Mouse (Mus musculus) midbrain, embryonic 15.5 days (tissue): ENCODE results near the gene Ip6k1. TPM values are rescaled to one million over a fixed set of nuclear protein-coding genes. Genes with fewer than 3 reads are reported as not detected.

Source experiments
- ATAC-seq: fragments of 200-750 bp; cut with Nextera tagmentation; replicated peaks from 2 replicates; pipeline ENCODE4 v1.8.0; 2017; ENCODE audit warnings: moderate TSS enrichment
- H3K27ac ChIP-seq: fragments of 300-500 bp; sonication (generic); 2 replicates; pipeline ENCODE4 v1.5.1; 2015; ENCODE audit warnings: mild to moderate bottlenecking, inconsistent platforms
- H3K27me3 ChIP-seq: fragments of 300-500 bp; sonication (generic); replicated peaks from 2 replicates; pipeline ENCODE4 v1.6.1; 2015; ENCODE audit warnings: inconsistent platforms
- H3K36me3 ChIP-seq: fragments of 300-500 bp; sonication (generic); replicated peaks from 2 replicates; pipeline ENCODE4 v1.6.1; 2015; ENCODE audit warnings: inconsistent platforms
- H3K4me1 ChIP-seq: fragments of 300-500 bp; sonication (generic); 2 replicates; pipeline ENCODE4 v1.6.1; 2015; ENCODE audit warnings: inconsistent platforms
- H3K4me2 ChIP-seq: fragments of 300-500 bp; sonication (generic); 2 replicates; pipeline ENCODE4 v1.6.1; 2015; ENCODE audit warnings: inconsistent platforms, mild to moderate bottlenecking, moderate library complexity
- H3K4me3 ChIP-seq: fragments of 300-500 bp; sonication (generic); 2 replicates; pipeline ENCODE4 v1.5.1; 2015; ENCODE audit warnings: mild to moderate bottlenecking, inconsistent platforms
- H3K9ac ChIP-seq: fragments of 300-500 bp; sonication (generic); 2 replicates; pipeline ENCODE4 v1.6.1; 2015; ENCODE audit warnings: mild to moderate bottlenecking, inconsistent platforms
- H3K9me3 ChIP-seq: fragments of 300-500 bp; sonication (generic); 2 replicates; pipeline ENCODE4 v1.6.1; 2016; ENCODE audit warnings: inconsistent platforms
- WGBS: fragments of 180-500 bp; shearing (Covaris S2); methylation state at CpG from one replicate; pipeline ENCODE4 v1.1.7; 2015; ENCODE audit warnings: mixed read lengths; 5-methylcytosine and 5-hydroxymethylcytosine counted together
- polyA plus RNA-seq: library from polyadenylated mRNA; unstranded; fragments of >200 nt; fragmentation: Nextera tagmentation; extraction: Ambion mirVana; gene quantifications from 2 replicates; pipeline ENCODE4 v1.2.1, GENCODE M21; 2015

Ip6k1 gene
- 119 and 124 TPM in 2 replicates for polyA plus RNA-seq

DNA sequence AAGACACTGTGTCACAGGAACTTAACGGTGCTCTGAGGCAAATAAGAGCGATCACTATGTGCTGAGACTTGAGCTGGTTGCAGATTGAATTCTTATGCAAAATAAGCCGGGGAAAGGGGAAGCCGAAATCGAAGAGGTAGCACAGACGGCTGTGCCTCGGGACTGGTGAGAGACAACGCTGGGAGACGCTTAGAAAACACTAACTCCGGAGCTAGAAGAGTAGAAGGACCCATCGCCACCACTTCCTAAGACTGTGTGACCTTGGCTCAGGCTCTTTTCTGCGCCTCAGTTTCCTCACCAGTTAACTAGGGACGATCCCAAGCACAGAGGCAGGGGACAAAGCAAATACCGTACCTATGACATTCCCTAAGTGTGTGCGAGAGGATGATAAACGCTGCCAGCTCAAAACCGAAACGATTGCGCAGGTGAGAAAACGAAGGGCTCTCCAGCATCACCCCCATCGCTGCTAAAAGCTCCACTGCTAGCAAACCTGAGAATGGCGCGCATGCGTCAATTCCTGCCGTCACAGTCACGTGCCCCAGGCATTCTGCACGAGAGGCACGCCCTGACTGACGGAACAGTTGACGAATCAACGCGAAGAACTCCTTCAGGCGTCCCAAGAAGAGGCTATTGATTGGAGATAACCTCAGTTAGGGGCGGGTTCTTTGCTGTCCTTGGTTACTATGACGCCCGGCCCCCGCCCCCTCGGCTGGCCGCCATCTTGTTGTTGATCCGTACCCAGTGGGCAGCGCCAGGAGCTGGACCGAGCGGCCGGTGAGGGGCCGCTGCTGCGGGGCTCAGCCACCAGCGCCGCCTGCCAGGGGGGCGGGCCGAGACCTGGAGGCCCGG is at the start of gene Ip6k1:
Gene Ip6k1 (plus strand): TSS at position 580 of the 849 bp plus-strand sequence.
- H3K36me3 ChIP-seq = no peaks in the 10 kb centered on the region
- under 1% methylated on average over 51 of the region's 51 CpGs for WGBS
- peaks cover 33% of the 10 kb centered on the region for H3K4me1 ChIP-seq
- H3K4me2 ChIP-seq = peak within 1 kb of the TSS; percentile 87
- H3K27ac ChIP-seq = peak within 1 kb of the TSS; percentile 95
- ATAC-seq = peak; percentile 99
- H3K27me3 ChIP-seq = no peaks in the 10 kb centered on the region
- H3K9me3 ChIP-seq = no peaks in the 10 kb centered on the region
- H3K9ac ChIP-seq = peak within 1 kb of the TSS; percentile 98
- H3K4me3 ChIP-seq = peak within 1 kb of the TSS; percentile 89

GRCm38 (mm10) chr9:107955613-107956289 is 46.5 kb upstream of the Ip6k1 start:
- no peak overlapping the region for H3K27ac ChIP-seq
- H3K4me2 ChIP-seq = no peak overlapping the region
- no peaks in the 10 kb centered on the region for H3K9me3 ChIP-seq

GRCm38 (mm10) chr9:107957141-107957540 is 45.2 kb upstream of the Ip6k1 start:
- Histone ChIP-seq H3K36me3 (no peaks in the 10 kb centered on the region), H3K4me1 (peaks cover 24% of the 10 kb centered on the region), H3K27me3 (no peaks in the 10 kb centered on the region), H3K9me3 (no peaks in the 10 kb centered on the region), H3K4me3 (no peak overlapping the region), H3K27ac (0 out of 2 replicates have a peak overlapping the region, but pooled peaks have one; percentile 38), H3K4me2 (no peak overlapping the region), H3K9ac (no peak overlapping the region)
- WGBS = 19% methylated on average over 6 of the region's 6 CpGs
- ATAC-seq = no peak

More at GRCm38 (mm10) chr9:107955613-107956289, 46.5 kb upstream of the Ip6k1 start:
- ATAC-seq = no peak
- H3K27me3 ChIP-seq = no peaks in the 10 kb centered on the region
- H3K4me1 ChIP-seq = peaks cover 21% of the 10 kb centered on the region
- WGBS = 82% methylated on average over 6 of the region's 6 CpGs
- H3K36me3 ChIP-seq = no peaks in the 10 kb centered on the region
- no peak overlapping the region for H3K4me3 ChIP-seq
- H3K9ac ChIP-seq = no peak overlapping the region

DNA sequence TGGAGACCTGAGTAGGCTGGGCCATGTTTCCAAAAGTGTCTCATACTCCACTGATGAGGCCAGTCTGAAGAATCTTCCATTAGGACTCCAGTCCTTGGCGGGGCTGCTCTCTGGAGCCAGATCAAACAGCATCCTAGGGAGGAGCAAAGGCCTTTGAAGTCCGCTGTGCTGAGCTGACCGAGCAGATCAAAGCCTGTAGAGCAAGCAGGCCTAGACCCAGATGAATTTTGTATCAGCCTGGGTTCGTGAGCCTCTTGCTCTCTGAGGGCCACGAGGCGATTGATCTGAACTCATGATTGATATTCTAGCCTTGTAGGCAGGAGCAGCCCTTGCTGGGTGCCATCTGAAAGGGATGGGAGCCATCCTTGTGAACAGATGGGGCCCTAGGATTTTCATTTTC is 42.4 kb upstream of the Ip6k1 start:
- Histone ChIP-seq H3K9ac (no peak overlapping the region), H3K4me2 (no peak overlapping the region), H3K27ac (peak overlapping the region; percentile 87), H3K27me3 (no peaks in the 10 kb centered on the region), H3K9me3 (no peaks in the 10 kb centered on the region), H3K36me3 (no peaks in the 10 kb centered on the region), H3K4me1 (peaks cover 28% of the 10 kb centered on the region), H3K4me3 (no peak overlapping the region)
- WGBS = 47% methylated on average over 6 of the region's 6 CpGs
- ATAC-seq = no peak; the same call in 1 of the 2 replicates

- no peaks in the 10 kb centered on the region for H3K9me3 ChIP-seq
- H3K4me1 ChIP-seq = peaks cover 28% of the 10 kb centered on the region
- H3K9ac ChIP-seq = 0 out of 2 replicates have a peak overlapping the region, but pooled peaks have one; percentile 2
- H3K27me3 ChIP-seq = no peaks in the 10 kb centered on the region
- no peaks in the 10 kb centered on the region for H3K36me3 ChIP-seq
- WGBS = 71% methylated on average over 4 of the region's 4 CpGs
- no peak overlapping the region for H3K4me3 ChIP-seq
- H3K27ac ChIP-seq = peak overlapping the region; percentile 87
- no peak for ATAC-seq
- peak overlapping the region; percentile 37 for H3K4me2 ChIP-seq
Observed at GRCm38 (mm10) chr9:107960928-107961327, 41.4 kb upstream of the Ip6k1 start.

- H3K27me3 ChIP-seq = no peaks in the 10 kb centered on the region
- H3K4me3 ChIP-seq = peak overlapping the region; percentile 13; the same call in 1 of the 2 replicates
- peak; percentile 77 for ATAC-seq
- 60% methylated on average over 10 of the region's 10 CpGs for WGBS
- no peaks in the 10 kb centered on the region for H3K36me3 ChIP-seq
- 0 out of 2 replicates have a peak overlapping the region, but pooled peaks have one; percentile 2 for H3K9ac ChIP-seq
- no peaks in the 10 kb centered on the region for H3K9me3 ChIP-seq
- peaks cover 28% of the 10 kb centered on the region for H3K4me1 ChIP-seq
- H3K4me2 ChIP-seq = peak overlapping the region; percentile 37
- H3K27ac ChIP-seq = peak overlapping the region; percentile 87
Observed at GRCm38 (mm10) chr9:107961351-107961762, 40.9 kb upstream of the Ip6k1 start.

DNA sequence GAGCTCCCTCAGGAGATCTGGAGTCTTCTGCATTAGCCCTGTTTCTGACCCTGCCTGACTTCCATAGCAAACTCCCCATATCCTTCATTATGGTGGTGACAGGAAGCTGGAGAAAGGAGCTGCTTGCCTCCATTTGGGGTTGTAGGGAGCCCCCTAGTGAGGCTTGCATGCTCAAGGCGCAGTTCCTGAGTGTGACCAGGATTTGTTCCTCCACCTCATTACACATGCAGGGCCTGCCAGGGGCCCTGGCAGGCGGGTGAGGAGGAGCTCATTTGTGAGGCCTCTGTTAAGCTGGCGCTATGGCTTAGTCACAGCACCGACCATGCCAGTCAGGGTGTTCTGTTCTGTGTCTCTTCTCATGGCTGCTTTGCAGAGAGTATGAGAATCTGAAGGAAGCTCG is 40.4 kb upstream of the Ip6k1 start:
- no peaks in the 10 kb centered on the region for H3K9me3 ChIP-seq
- peak overlapping the region; percentile 37 for H3K4me2 ChIP-seq
- peak; percentile 46 for ATAC-seq
- no peaks in the 10 kb centered on the region for H3K36me3 ChIP-seq
- H3K4me3 ChIP-seq = peak overlapping the region; percentile 13; the same call in 1 of the 2 replicates
- WGBS = 32% methylated on average over 5 of the region's 5 CpGs
- peak overlapping the region; percentile 87 for H3K27ac ChIP-seq
- H3K9ac ChIP-seq = 0 out of 2 replicates have a peak overlapping the region, but pooled peaks have one; percentile 2
- peaks cover 28% of the 10 kb centered on the region for H3K4me1 ChIP-seq
- H3K27me3 ChIP-seq = no peaks in the 10 kb centered on the region

- Histone ChIP-seq H3K4me2 (no peak overlapping the region), H3K9ac (no peak overlapping the region), H3K27ac (no peak overlapping the region), H3K4me1 (peaks cover 28% of the 10 kb centered on the region), H3K36me3 (no peaks in the 10 kb centered on the region), H3K9me3 (no peaks in the 10 kb centered on the region), H3K27me3 (no peaks in the 10 kb centered on the region), H3K4me3 (no peak overlapping the region)
- ATAC-seq = no peak
- 90% methylated on average over 9 of the region's 9 CpGs for WGBS
Observed at GRCm38 (mm10) chr9:107962916-107963315, 39.4 kb upstream of the Ip6k1 start.

DNA sequence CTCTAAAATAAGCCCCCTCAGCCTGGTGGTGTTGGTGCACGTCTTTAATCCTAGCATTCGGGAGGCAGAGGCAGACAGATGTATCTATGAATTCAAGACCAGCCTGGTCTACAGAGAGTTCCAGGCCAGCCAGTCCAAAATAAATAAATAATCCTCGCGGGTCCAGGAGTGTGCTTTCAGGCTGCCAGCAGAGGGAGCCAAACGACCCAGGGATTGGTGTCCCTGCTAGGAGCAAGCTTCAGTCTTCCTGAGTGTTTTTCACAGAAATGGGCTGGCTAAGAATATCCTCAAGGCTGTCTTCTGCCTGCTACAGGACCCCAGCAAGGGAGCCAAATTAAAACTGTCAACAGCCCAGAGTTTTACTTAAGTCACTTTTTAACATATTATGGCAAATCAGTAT is 38.6 kb upstream of the Ip6k1 start:
- Histone ChIP-seq H3K27ac (no peak overlapping the region), H3K4me1 (peaks cover 28% of the 10 kb centered on the region), H3K36me3 (no peaks in the 10 kb centered on the region), H3K9ac (no peak overlapping the region), H3K27me3 (no peaks in the 10 kb centered on the region), H3K9me3 (no peaks in the 10 kb centered on the region), H3K4me3 (no peak overlapping the region), H3K4me2 (no peak overlapping the region)
- no peak; the same call in 1 of the 2 replicates for ATAC-seq
- 25% methylated on average over 5 of the region's 5 CpGs for WGBS

DNA sequence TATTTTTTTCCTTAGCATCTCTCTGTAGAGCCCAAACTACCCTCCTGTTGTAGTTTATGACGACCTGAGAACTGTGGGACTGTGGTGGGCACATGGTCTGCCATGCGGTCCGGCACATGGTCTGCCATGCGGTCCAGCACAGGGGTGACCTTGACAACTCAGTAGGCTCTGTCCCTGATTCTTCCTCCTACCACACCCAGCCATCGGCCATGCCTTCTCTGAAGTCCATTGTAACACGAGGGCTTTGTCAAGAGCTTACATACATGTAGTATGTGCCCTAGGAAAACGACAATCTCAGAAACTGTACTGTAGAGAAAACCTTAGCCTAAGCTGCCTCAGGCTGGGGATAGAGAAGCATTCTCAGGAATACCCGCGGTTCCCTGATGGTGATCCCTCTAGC is 37.6 kb upstream of the Ip6k1 start:
- no peaks in the 10 kb centered on the region for H3K9me3 ChIP-seq
- WGBS = 95% methylated on average over 9 of the region's 9 CpGs

GRCm38 (mm10) chr9:107966676-107967075 is 35.6 kb upstream of the Ip6k1 start:
- H3K27ac ChIP-seq = no peak overlapping the region
- no peak overlapping the region for H3K9ac ChIP-seq
- H3K4me3 ChIP-seq = no peak overlapping the region
- H3K9me3 ChIP-seq = no peaks in the 10 kb centered on the region
- 90% methylated on average over 10 of the region's 10 CpGs for WGBS
- no peak for ATAC-seq
- H3K36me3 ChIP-seq = no peaks in the 10 kb centered on the region
- no peak overlapping the region for H3K4me2 ChIP-seq
- no peaks in the 10 kb centered on the region for H3K27me3 ChIP-seq
- peaks cover 9% of the 10 kb centered on the region for H3K4me1 ChIP-seq

More for the DNA sequence above, 37.6 kb upstream of the Ip6k1 start:
- Histone ChIP-seq H3K4me3 (no peak overlapping the region), H3K27ac (no peak overlapping the region), H3K4me2 (no peak overlapping the region), H3K36me3 (no peaks in the 10 kb centered on the region), H3K27me3 (no peaks in the 10 kb centered on the region), H3K4me1 (peaks cover 28% of the 10 kb centered on the region), H3K9ac (no peak overlapping the region)
- no peak for ATAC-seq

GRCm38 (mm10) chr9:107967437-107967836 is 34.9 kb upstream of the Ip6k1 start:
- no peak for ATAC-seq
- H3K9me3 ChIP-seq = no peaks in the 10 kb centered on the region
- H3K27ac ChIP-seq = no peak overlapping the region
- H3K9ac ChIP-seq = no peak overlapping the region
- WGBS = 83% methylated on average over 6 of the region's 6 CpGs
- no peak overlapping the region for H3K4me3 ChIP-seq
- no peak overlapping the region for H3K4me2 ChIP-seq
- no peaks in the 10 kb centered on the region for H3K36me3 ChIP-seq
- no peaks in the 10 kb centered on the region for H3K27me3 ChIP-seq
- H3K4me1 ChIP-seq = peaks cover under 1% of the 10 kb centered on the region
